Mouse (Mus musculus) forebrain, postnatal 0 days (tissue): ENCODE data around the gene Dnaic2. TPM values are rescaled to one million over a fixed set of nuclear protein-coding genes. Genes with fewer than 3 reads are reported as not detected.

Source experiments
- ATAC-seq: fragments of 200-750 bp; cut with Nextera tagmentation; 2 replicates; pipeline ENCODE4 v1.8.0; 2017; ENCODE audit warnings: mild to moderate bottlenecking, moderate library complexity
- DNase-seq: peaks from one replicate; pipeline ENCODE4 v3.0.0-alpha.2; 2015
- H3K27ac ChIP-seq: fragments of 300-500 bp; sonication (generic); 2 replicates; pipeline ENCODE4 v1.5.1; 2014; ENCODE audit warnings: low read depth, mild to moderate bottlenecking, antibody characterized with exemption, low read length, moderate library complexity, mixed read lengths
- H3K27me3 ChIP-seq: fragments of 300-500 bp; sonication (generic); 2 replicates; pipeline ENCODE4 v1.6.1; 2014; ENCODE audit warnings: mild to moderate bottlenecking, low read length, mixed read lengths; ENCODE audit not compliant: insufficient read depth
- H3K36me3 ChIP-seq: fragments of 300-500 bp; sonication (generic); 2 replicates; pipeline ENCODE4 v1.6.1; 2014; ENCODE audit warnings: mild to moderate bottlenecking, moderate library complexity; ENCODE audit not compliant: insufficient read depth
- H3K4me1 ChIP-seq: fragments of 300-500 bp; sonication (generic); 2 replicates; pipeline ENCODE4 v1.6.1; 2014; ENCODE audit warnings: antibody characterized with exemption; ENCODE audit not compliant: insufficient read depth
- H3K4me2 ChIP-seq: fragments of 300-500 bp; sonication (generic); 2 replicates; pipeline ENCODE4 v1.6.1; 2014; ENCODE audit warnings: low read depth, mild to moderate bottlenecking, moderate library complexity
- H3K4me3 ChIP-seq: fragments of 300-500 bp; sonication (generic); 2 replicates; pipeline ENCODE4 v1.5.1; 2014; ENCODE audit warnings: low read depth, low read length, mixed read lengths
- H3K9ac ChIP-seq: fragments of 300-500 bp; sonication (generic); 2 replicates; pipeline ENCODE4 v1.6.1; 2014; ENCODE audit warnings: mild to moderate bottlenecking
- H3K9me3 ChIP-seq: fragments of 300-500 bp; sonication (generic); 2 replicates; pipeline ENCODE4 v1.6.1; 2016; ENCODE audit warnings: low read length
- CTCF ChIP-seq: sonication (generic); IDR thresholded peaks from 2 replicates; pipeline ENCODE4 v1.5.1; 2016; ENCODE audit warnings: antibody characterized with exemption, control low read depth, low read depth
- WGBS: fragments of 180-500 bp; shearing (Covaris S2); extraction: QIAGEN DNeasy Blood & Tissue Kit; methylation state at CpG from one replicate; pipeline ENCODE4 v1.1.7; 2014; 5-methylcytosine and 5-hydroxymethylcytosine counted together
- polyA plus RNA-seq: library from polyadenylated mRNA; unstranded; fragments of >200 nt; fragmentation: Nextera tagmentation; extraction: Ambion mirVana; gene quantifications from 2 replicates; pipeline ENCODE4 v1.2.1, GENCODE M21; 2015
- total RNA-seq: library from RNA; depleted of rRNA; stranded (reverse); fragments of >200 nt; gene quantifications from 2 replicates; pipeline ENCODE4 v1.2.3, GENCODE M21; 2014

Dnaic2 gene
- total and polyA plus RNA-seq, 2 experiments from 2014 or later: 4.4 to 8.9 TPM

- 0 out of 2 replicates have a peak, but pooled peaks have one; percentile 14 for ATAC-seq
These were observed 58.7 kb downstream of the Dnaic2 start for GRCm38 (mm10) chr11:114785892-114786291.

GRCm38 (mm10) chr11:114786326-114786725, 59.1 kb downstream of the Dnaic2 start:
- no peak for TF ChIP-seq CTCF
- H3K36me3 ChIP-seq: no peaks in the 10 kb centered on the region
- H3K4me1 ChIP-seq: no peaks in the 10 kb centered on the region
- H3K4me2 ChIP-seq: peak overlapping the region; percentile 54
- H3K9me3 ChIP-seq: no peaks in the 10 kb centered on the region
- no peak overlapping the region for H3K27ac ChIP-seq
- 2% methylated on average over 43 of the region's 43 CpGs for WGBS
- peak overlapping the region; percentile 26 for H3K4me3 ChIP-seq
- peaks cover 10% of the 10 kb centered on the region; the same call in 1 of the 2 replicates for H3K27me3 ChIP-seq
- H3K9ac ChIP-seq: peak overlapping the region; percentile 26; the same call in 1 of the 2 replicates
- ATAC-seq: peak; percentile 94
- peak; percentile 81 for DNase-seq

More at GRCm38 (mm10) chr11:114785892-114786291, 58.7 kb downstream of the Dnaic2 start:
- no peaks in the 10 kb centered on the region for H3K36me3 ChIP-seq
- peak overlapping the region; percentile 54 for H3K4me2 ChIP-seq
- 53% methylated on average over 10 of the region's 10 CpGs for WGBS
- no peak overlapping the region for H3K27ac ChIP-seq
- peak overlapping the region; percentile 26 for H3K4me3 ChIP-seq
- no peak for DNase-seq
- H3K27me3 ChIP-seq: peaks cover 10% of the 10 kb centered on the region; the same call in 1 of the 2 replicates
- no peaks in the 10 kb centered on the region for H3K4me1 ChIP-seq
- TF ChIP-seq CTCF: peak; percentile 40
- H3K9ac ChIP-seq: peak overlapping the region; percentile 26; the same call in 1 of the 2 replicates
- no peaks in the 10 kb centered on the region for H3K9me3 ChIP-seq

GRCm38 (mm10) chr11:114787611-114788010, 60.4 kb downstream of the Dnaic2 start:
- Histone ChIP-seq H3K27me3 (peaks cover 10% of the 10 kb centered on the region; the same call in 1 of the 2 replicates), H3K36me3 (no peaks in the 10 kb centered on the region), H3K4me2 (no peak overlapping the region), H3K9ac (no peak overlapping the region), H3K4me3 (no peak overlapping the region), H3K9me3 (no peaks in the 10 kb centered on the region), H3K4me1 (no peaks in the 10 kb centered on the region), H3K27ac (no peak overlapping the region)
- DNase-seq: no peak
- no peak for ATAC-seq
- 78% methylated on average over 3 of the region's 3 CpGs for WGBS
- no peak for TF ChIP-seq CTCF

- WGBS: 19% methylated on average over 30 of the region's 30 CpGs
- peak overlapping the region; percentile 46 for H3K4me2 ChIP-seq
- no peaks in the 10 kb centered on the region for H3K9me3 ChIP-seq
- H3K27me3 ChIP-seq: peaks cover 10% of the 10 kb centered on the region; the same call in 1 of the 2 replicates
- ATAC-seq (peak; percentile 70), DNase-seq (peak; percentile 87)
- no peak overlapping the region for H3K27ac ChIP-seq
- no peaks in the 10 kb centered on the region for H3K36me3 ChIP-seq
- H3K9ac ChIP-seq: peak overlapping the region; percentile 26; the same call in 1 of the 2 replicates
- peaks cover 14% of the 10 kb centered on the region for H3K4me1 ChIP-seq
- peak; percentile 98 for TF ChIP-seq CTCF
- H3K4me3 ChIP-seq: peak overlapping the region; percentile 16; the same call in 1 of the 2 replicates
These were observed 62.0 kb downstream of the Dnaic2 start for GRCm38 (mm10) chr11:114789061-114789714.

- Histone ChIP-seq H3K9ac (no peak overlapping the region), H3K27ac (no peak overlapping the region), H3K4me1 (peaks cover 14% of the 10 kb centered on the region), H3K4me3 (no peak overlapping the region), H3K4me2 (no peak overlapping the region), H3K27me3 (peaks cover 10% of the 10 kb centered on the region; the same call in 1 of the 2 replicates), H3K9me3 (no peaks in the 10 kb centered on the region), H3K36me3 (no peaks in the 10 kb centered on the region)
- DNase-seq (no peak), ATAC-seq (no peak)
- 72% methylated on average over 9 of the region's 9 CpGs for WGBS
- TF ChIP-seq CTCF: no peak
These were observed 62.5 kb downstream of the Dnaic2 start for GRCm38 (mm10) chr11:114789716-114790115.

- no peak overlapping the region for H3K27ac ChIP-seq
- DNase-seq (no peak), ATAC-seq (no peak)
- no peak overlapping the region for H3K4me3 ChIP-seq
- 82% methylated on average over 12 of the region's 12 CpGs for WGBS
- no peaks in the 10 kb centered on the region for H3K9me3 ChIP-seq
- peaks cover 10% of the 10 kb centered on the region; the same call in 1 of the 2 replicates for H3K27me3 ChIP-seq
- no peak overlapping the region for H3K4me2 ChIP-seq
- H3K9ac ChIP-seq: no peak overlapping the region
- peaks cover 18% of the 10 kb centered on the region for H3K4me1 ChIP-seq
- no peak for TF ChIP-seq CTCF
- no peaks in the 10 kb centered on the region for H3K36me3 ChIP-seq
These were observed 63.0 kb downstream of the Dnaic2 start for GRCm38 (mm10) chr11:114790171-114790570.

GRCm38 (mm10) chr11:114790841-114791240, 63.6 kb downstream of the Dnaic2 start:
- Histone ChIP-seq H3K9me3 (no peaks in the 10 kb centered on the region), H3K27me3 (peaks cover 10% of the 10 kb centered on the region; the same call in 1 of the 2 replicates), H3K4me2 (peak overlapping the region; percentile 72; the same call in 1 of the 2 replicates), H3K36me3 (no peaks in the 10 kb centered on the region), H3K4me1 (peaks cover 23% of the 10 kb centered on the region), H3K27ac (no peak overlapping the region), H3K4me3 (0 out of 2 replicates have a peak overlapping the region, but pooled peaks have one; percentile 47), H3K9ac (peak overlapping the region; percentile 63; the same call in 1 of the 2 replicates)
- 50% methylated on average over 4 of the region's 4 CpGs for WGBS
- DNase-seq (no peak), ATAC-seq (no peak)
- TF ChIP-seq CTCF: peak; percentile 43
